Mouse (Mus musculus): ENCODE measurements around the gene Vmn2r61. TPM values are rescaled to one million over a fixed set of nuclear protein-coding genes. Genes with fewer than 3 reads are reported as not detected.

The Vmn2r61 gene
- polyA plus RNA-seq (2012; rRNA removed): not detected in 2 replicates

DNA sequence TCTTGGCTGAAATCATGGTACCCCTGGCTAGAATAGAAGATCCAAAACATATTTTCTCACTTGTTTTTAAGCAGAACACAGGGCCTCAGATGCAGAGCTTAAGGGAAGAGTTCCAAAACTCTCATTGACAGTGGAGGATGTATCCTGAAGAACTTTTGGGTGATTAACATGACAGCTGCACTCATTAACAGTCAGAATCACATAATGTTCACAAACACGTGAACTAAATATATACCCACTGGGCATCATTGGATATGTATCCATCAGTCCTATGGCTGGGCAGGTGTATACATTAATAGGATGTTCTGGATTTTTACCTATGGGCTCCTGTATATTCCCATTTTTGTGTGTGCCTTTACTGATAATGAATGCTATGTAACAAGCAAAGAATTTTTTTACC, at the start of gene Vmn2r61:
Vmn2r61 (plus strand) TSS at position 301 of the 400 bp plus-strand sequence.

Other genes starting within 250 kb of the Vmn2r61 start
- gene Vmn2r59, start 201.0 kb upstream of the Vmn2r61 start, polyA plus RNA-seq (2012; rRNA removed): not detected in 2 replicates
- gene Vmn2r60, start 152.3 kb upstream of the Vmn2r61 start, polyA plus RNA-seq (2012; rRNA removed): not detected in 2 replicates
- gene 4933421I07Rik, start 188.1 kb downstream of the Vmn2r61 start, polyA plus RNA-seq (2012; rRNA removed): not detected in 2 replicates
- gene Zfp141, start 245.7 kb downstream of the Vmn2r61 start, polyA plus RNA-seq (2012; rRNA removed): 15.7 and 16.4 TPM in 2 replicates